Mouse (Mus musculus): ENCODE data around the gene Jmjd1c. TPM values are rescaled to one million over a fixed set of nuclear protein-coding genes. Genes with fewer than 3 reads are reported as not detected.

The Jmjd1c gene
- polyA plus RNA-seq, 1 experiment: 31.5 TPM

GRCm38 (mm10) chr10:67129531-67129930, 33.6 kb downstream of the Jmjd1c start:
- 92% methylated on average over 1 of the region's 1 CpGs for WGBS
- TF ChIP-seq POLR2A (IDR thresholded peaks at IDR 0.05; ENCODE audit: control insufficient read depth, extremely low read depth, insufficient read depth, low read length, poor library complexity) (no peak), CTCF (IDR thresholded peaks at IDR 0.05; ENCODE audit: borderline replicate concordance, control insufficient read depth, extremely low read depth, insufficient read depth, low read length, poor library complexity) (no peak)
- DNase-seq: no peak

GRCm38 (mm10) chr10:67131709-67132108, 35.8 kb downstream of the Jmjd1c start:
- Histone ChIP-seq H3K4me1 (replicated peaks; ENCODE audit: control insufficient read depth, insufficient read depth, low read length) (no peaks in the 10 kb centered on the region), H3K27ac (ENCODE audit: control insufficient read depth, insufficient read depth, low read length) (no peak overlapping the region), H3K4me3 (ENCODE audit: control insufficient read depth, insufficient read depth, low read length) (no peak overlapping the region), H3K27me3 (ENCODE audit: control insufficient read depth, insufficient read depth, low read length) (peaks cover 1% of the 10 kb centered on the region; the same call in 1 of the 2 replicates), H3K36me3 (ENCODE audit: control insufficient read depth, insufficient read depth, low read length) (no peaks in the 10 kb centered on the region)
- WGBS: 94% methylated on average over 1 of the region's 1 CpGs
- no peak for DNase-seq
- TF ChIP-seq CTCF (IDR thresholded peaks at IDR 0.05; ENCODE audit: borderline replicate concordance, control insufficient read depth, extremely low read depth, insufficient read depth, low read length, poor library complexity) (no peak), POLR2A (IDR thresholded peaks at IDR 0.05; ENCODE audit: control insufficient read depth, extremely low read depth, insufficient read depth, low read length, poor library complexity) (no peak)

More at GRCm38 (mm10) chr10:67129531-67129930, 33.6 kb downstream of the Jmjd1c start:
- Histone ChIP-seq H3K4me3 (ENCODE audit: control insufficient read depth, insufficient read depth, low read length) (no peak overlapping the region), H3K4me1 (replicated peaks; ENCODE audit: control insufficient read depth, insufficient read depth, low read length) (0 out of 2 replicates have a peak, but pooled peaks cover 2% of the 10 kb centered on the region), H3K27ac (ENCODE audit: control insufficient read depth, insufficient read depth, low read length) (no peak overlapping the region), H3K36me3 (ENCODE audit: control insufficient read depth, insufficient read depth, low read length) (no peaks in the 10 kb centered on the region), H3K27me3 (ENCODE audit: control insufficient read depth, insufficient read depth, low read length) (peaks cover 11% of the 10 kb centered on the region)

GRCm38 (mm10) chr10:67134322-67134721, 38.4 kb downstream of the Jmjd1c start:
- Histone ChIP-seq H3K27ac (ENCODE audit: control insufficient read depth, insufficient read depth, low read length) (no peak overlapping the region), H3K36me3 (ENCODE audit: control insufficient read depth, insufficient read depth, low read length) (no peaks in the 10 kb centered on the region), H3K4me3 (ENCODE audit: control insufficient read depth, insufficient read depth, low read length) (no peak overlapping the region), H3K4me1 (replicated peaks; ENCODE audit: control insufficient read depth, insufficient read depth, low read length) (no peaks in the 10 kb centered on the region), H3K27me3 (ENCODE audit: control insufficient read depth, insufficient read depth, low read length) (no peaks in the 10 kb centered on the region)
- TF ChIP-seq POLR2A (IDR thresholded peaks at IDR 0.05; ENCODE audit: control insufficient read depth, extremely low read depth, insufficient read depth, low read length, poor library complexity) (no peak), CTCF (IDR thresholded peaks at IDR 0.05; ENCODE audit: borderline replicate concordance, control insufficient read depth, extremely low read depth, insufficient read depth, low read length, poor library complexity) (no peak)
- 98% methylated on average over 2 of the region's 2 CpGs for WGBS
- DNase-seq: no peak

GRCm38 (mm10) chr10:67137437-67137836, 41.5 kb downstream of the Jmjd1c start:
- 97% methylated on average over 2 of the region's 2 CpGs for WGBS
- H3K4me1 ChIP-seq (replicated peaks; ENCODE audit: control insufficient read depth, insufficient read depth, low read length): no peaks in the 10 kb centered on the region
- H3K4me3 ChIP-seq (ENCODE audit: control insufficient read depth, insufficient read depth, low read length): no peak overlapping the region
- no peak for DNase-seq
- TF ChIP-seq CTCF (IDR thresholded peaks at IDR 0.05; ENCODE audit: borderline replicate concordance, control insufficient read depth, extremely low read depth, insufficient read depth, low read length, poor library complexity): no peak
- no peak for TF ChIP-seq POLR2A (IDR thresholded peaks at IDR 0.05; ENCODE audit: control insufficient read depth, extremely low read depth, insufficient read depth, low read length, poor library complexity)
- no peak overlapping the region for H3K27ac ChIP-seq (ENCODE audit: control insufficient read depth, insufficient read depth, low read length)
- no peaks in the 10 kb centered on the region for H3K36me3 ChIP-seq (ENCODE audit: control insufficient read depth, insufficient read depth, low read length)
- H3K27me3 ChIP-seq (ENCODE audit: control insufficient read depth, insufficient read depth, low read length): no peaks in the 10 kb centered on the region

- Histone ChIP-seq H3K4me1 (replicated peaks; ENCODE audit: control insufficient read depth, insufficient read depth, low read length) (no peaks in the 10 kb centered on the region), H3K27ac (ENCODE audit: control insufficient read depth, insufficient read depth, low read length) (no peak overlapping the region), H3K4me3 (ENCODE audit: control insufficient read depth, insufficient read depth, low read length) (no peak overlapping the region), H3K27me3 (ENCODE audit: control insufficient read depth, insufficient read depth, low read length) (no peaks in the 10 kb centered on the region), H3K36me3 (ENCODE audit: control insufficient read depth, insufficient read depth, low read length) (no peaks in the 10 kb centered on the region)
- no peak for TF ChIP-seq POLR2A (IDR thresholded peaks at IDR 0.05; ENCODE audit: control insufficient read depth, extremely low read depth, insufficient read depth, low read length, poor library complexity)
- no peak for TF ChIP-seq CTCF (IDR thresholded peaks at IDR 0.05; ENCODE audit: borderline replicate concordance, control insufficient read depth, extremely low read depth, insufficient read depth, low read length, poor library complexity)
- no peak for DNase-seq
Observed at GRCm38 (mm10) chr10:67143661-67144060, 47.7 kb downstream of the Jmjd1c start.

GRCm38 (mm10) chr10:67144269-67144668, 48.3 kb downstream of the Jmjd1c start:
- Histone ChIP-seq H3K4me3 (ENCODE audit: control insufficient read depth, insufficient read depth, low read length) (no peak overlapping the region), H3K27me3 (ENCODE audit: control insufficient read depth, insufficient read depth, low read length) (no peaks in the 10 kb centered on the region), H3K4me1 (replicated peaks; ENCODE audit: control insufficient read depth, insufficient read depth, low read length) (no peaks in the 10 kb centered on the region), H3K36me3 (ENCODE audit: control insufficient read depth, insufficient read depth, low read length) (no peaks in the 10 kb centered on the region), H3K27ac (ENCODE audit: control insufficient read depth, insufficient read depth, low read length) (no peak overlapping the region)
- 88% methylated on average over 2 of the region's 2 CpGs for WGBS
- no peak for TF ChIP-seq POLR2A (IDR thresholded peaks at IDR 0.05; ENCODE audit: control insufficient read depth, extremely low read depth, insufficient read depth, low read length, poor library complexity)
- DNase-seq: no peak

GRCm38 (mm10) chr10:67145623-67146022, 49.7 kb downstream of the Jmjd1c start:
- WGBS: 43% methylated on average over 4 of the region's 4 CpGs
- no peak overlapping the region for H3K27ac ChIP-seq (ENCODE audit: control insufficient read depth, insufficient read depth, low read length)
- no peaks in the 10 kb centered on the region for H3K27me3 ChIP-seq (ENCODE audit: control insufficient read depth, insufficient read depth, low read length)
- no peak overlapping the region for H3K4me3 ChIP-seq (ENCODE audit: control insufficient read depth, insufficient read depth, low read length)
- H3K4me1 ChIP-seq (replicated peaks; ENCODE audit: control insufficient read depth, insufficient read depth, low read length): no peaks in the 10 kb centered on the region
- TF ChIP-seq CTCF (IDR thresholded peaks at IDR 0.05; ENCODE audit: borderline replicate concordance, control insufficient read depth, extremely low read depth, insufficient read depth, low read length, poor library complexity): no peak
- TF ChIP-seq POLR2A (IDR thresholded peaks at IDR 0.05; ENCODE audit: control insufficient read depth, extremely low read depth, insufficient read depth, low read length, poor library complexity): no peak
- no peaks in the 10 kb centered on the region for H3K36me3 ChIP-seq (ENCODE audit: control insufficient read depth, insufficient read depth, low read length)
- no peak for DNase-seq

All from thymus, adult 2 months (tissue).